Mouse (Mus musculus) limb, embryonic 13.5 days (tissue): Measurements from ENCODE around the gene Anks1b. TPM values are rescaled to one million over a fixed set of nuclear protein-coding genes. Genes with fewer than 3 reads are reported as not detected.

Source experiments
- ATAC-seq: fragments of 200-750 bp; cut with Nextera tagmentation; 2 replicates; pipeline ENCODE4 v1.8.0; 2017; ENCODE audit warnings: low read depth, moderate number of reproducible peaks, moderate TSS enrichment; ENCODE audit not compliant: low FRiP score
- H3K27ac ChIP-seq: fragments of 300-500 bp; sonication (generic); 2 replicates; pipeline ENCODE4 v1.5.1; 2015; ENCODE audit warnings: inconsistent platforms, mild to moderate bottlenecking, moderate library complexity
- H3K27me3 ChIP-seq: fragments of 300-500 bp; sonication (generic); 2 replicates; pipeline ENCODE4 v1.6.1; 2015; ENCODE audit warnings: mild to moderate bottlenecking, inconsistent platforms
- H3K36me3 ChIP-seq: fragments of 300-500 bp; sonication (generic); 2 replicates; pipeline ENCODE4 v1.6.1; 2015; ENCODE audit warnings: inconsistent platforms, mild to moderate bottlenecking, moderate library complexity
- H3K4me1 ChIP-seq: fragments of 300-500 bp; sonication (generic); 2 replicates; pipeline ENCODE4 v1.6.1; 2015; ENCODE audit warnings: inconsistent platforms
- H3K4me2 ChIP-seq: fragments of 300-500 bp; sonication (generic); replicated peaks from 2 replicates; pipeline ENCODE4 v1.6.1; 2015; ENCODE audit warnings: inconsistent platforms, mild to moderate bottlenecking, moderate library complexity
- H3K4me3 ChIP-seq: fragments of 300-500 bp; sonication (generic); 2 replicates; pipeline ENCODE4 v1.5.1; 2015; ENCODE audit warnings: moderate library complexity, mild to moderate bottlenecking, inconsistent platforms
- H3K9ac ChIP-seq: fragments of 300-500 bp; sonication (generic); 2 replicates; pipeline ENCODE4 v1.6.1; 2015; ENCODE audit warnings: mild to moderate bottlenecking, inconsistent platforms
- H3K9me3 ChIP-seq: fragments of 300-500 bp; sonication (generic); 2 replicates; pipeline ENCODE4 v1.6.1; 2016; ENCODE audit warnings: inconsistent platforms
- WGBS: fragments of 180-500 bp; shearing (Covaris S2); methylation state at CpG from one replicate; pipeline ENCODE4 v1.1.7; 2015; 5-methylcytosine and 5-hydroxymethylcytosine counted together
- polyA plus RNA-seq: library from polyadenylated mRNA; unstranded; fragments of >200 nt; fragmentation: Nextera tagmentation; extraction: Ambion mirVana; gene quantifications from 2 replicates; pipeline ENCODE4 v1.2.1, GENCODE M21; 2015

Anks1b gene
- polyA plus RNA-seq, 1 experiment from 2014 or later = 2.9 TPM

DNA sequence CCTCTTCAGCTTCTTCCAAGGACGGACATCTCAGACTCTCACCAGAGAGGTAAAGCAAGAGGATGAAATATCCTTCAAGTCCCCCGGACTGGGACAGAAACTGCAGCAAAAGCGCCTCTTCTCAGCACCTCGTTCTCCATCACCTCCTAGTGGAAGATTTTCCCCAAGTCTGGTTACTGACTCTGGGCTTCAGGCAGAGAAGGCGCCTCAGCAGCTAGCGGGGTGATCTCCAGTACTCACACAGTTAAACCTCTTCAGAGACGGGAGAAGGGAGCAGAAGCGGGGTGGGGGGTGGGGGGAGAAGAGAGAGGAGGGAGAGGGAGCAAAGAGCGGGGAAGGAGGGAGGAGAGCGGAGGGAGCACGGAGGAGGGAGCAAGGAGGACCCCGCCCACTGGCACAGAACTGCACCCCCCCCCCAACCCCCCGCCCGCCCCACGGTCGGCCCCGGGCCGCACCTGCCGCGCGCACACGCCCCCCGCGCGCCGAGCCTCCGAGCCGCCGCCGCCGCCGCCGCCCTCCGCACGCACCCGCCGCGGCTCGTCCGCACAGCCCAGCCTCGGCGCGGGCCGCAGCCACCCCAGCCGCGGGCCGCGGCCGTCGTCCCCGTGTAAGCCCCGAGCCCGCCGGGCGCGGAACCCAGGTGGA is 686 bp upstream of the Anks1b start:
- Histone ChIP-seq H3K27me3 (peaks cover 21% of the 10 kb centered on the region), H3K4me1 (peaks cover 12% of the 10 kb centered on the region), H3K4me2 (peak overlapping the region; percentile 94), H3K36me3 (no peaks in the 10 kb centered on the region), H3K27ac (no peak overlapping the region), H3K4me3 (peak overlapping the region; percentile 70), H3K9ac (peak overlapping the region; percentile 70), H3K9me3 (no peaks in the 10 kb centered on the region)
- peak; percentile 91 for ATAC-seq
- WGBS = 0% methylated on average over 21 of the region's 56 CpGs

DNA sequence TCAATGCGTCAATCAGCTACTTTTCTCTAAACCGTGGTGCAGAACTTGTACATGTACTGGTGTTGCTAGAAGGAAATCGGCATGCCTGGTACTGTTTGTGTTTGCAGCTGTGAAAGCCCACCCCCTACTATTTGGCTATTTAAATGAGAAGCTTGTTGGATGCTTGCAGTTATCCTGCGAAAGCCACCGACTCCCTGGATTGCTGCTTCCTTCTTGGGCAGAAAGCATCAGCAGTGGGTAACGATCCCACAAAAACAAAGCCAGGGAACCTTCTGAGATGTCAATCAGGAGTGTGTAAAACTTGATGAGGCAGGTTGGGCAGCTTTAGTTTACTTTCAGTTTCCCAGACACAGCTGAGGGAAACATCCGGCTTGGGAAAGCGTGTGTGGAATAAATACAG is 727 bp downstream of the Anks1b start:
- ATAC-seq = no peak
- Histone ChIP-seq H3K4me3 (peak overlapping the region; percentile 70), H3K9ac (0 out of 2 replicates have a peak overlapping the region, but pooled peaks have one; percentile 25), H3K4me2 (peak overlapping the region; percentile 94), H3K27ac (no peak overlapping the region), H3K36me3 (no peaks in the 10 kb centered on the region), H3K9me3 (no peaks in the 10 kb centered on the region), H3K27me3 (peaks cover 21% of the 10 kb centered on the region), H3K4me1 (peaks cover 12% of the 10 kb centered on the region)
- 3% methylated on average over 8 of the region's 8 CpGs for WGBS

DNA sequence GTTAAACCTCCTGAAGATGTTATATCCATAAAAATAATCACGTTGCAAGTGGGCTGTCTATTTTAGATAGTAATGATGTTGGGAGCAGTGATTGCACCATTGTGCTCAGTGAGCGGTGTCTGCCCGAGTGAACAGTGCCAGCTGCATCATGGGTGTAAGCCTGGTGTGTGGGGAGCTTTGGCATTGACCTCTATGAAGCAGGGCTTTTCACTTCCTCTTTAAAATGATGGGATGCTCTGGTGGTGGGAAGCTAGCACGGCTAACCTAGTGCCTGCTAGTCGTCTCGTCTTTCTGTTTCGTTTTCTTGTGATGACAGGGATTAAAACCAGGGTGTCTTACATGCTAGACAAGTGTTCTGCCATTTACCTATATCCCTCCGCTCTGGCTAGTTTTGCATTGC is 10.3 kb downstream of the Anks1b start:
- ATAC-seq = no peak
- H3K9ac ChIP-seq = no peak overlapping the region
- H3K9me3 ChIP-seq = no peaks in the 10 kb centered on the region
- H3K4me3 ChIP-seq = no peak overlapping the region
- no peaks in the 10 kb centered on the region for H3K4me1 ChIP-seq
- no peaks in the 10 kb centered on the region for H3K36me3 ChIP-seq
- 84% methylated on average over 8 of the region's 8 CpGs for WGBS
- H3K4me2 ChIP-seq = no peak overlapping the region
- H3K27me3 ChIP-seq = no peaks in the 10 kb centered on the region
- H3K27ac ChIP-seq = no peak overlapping the region

DNA sequence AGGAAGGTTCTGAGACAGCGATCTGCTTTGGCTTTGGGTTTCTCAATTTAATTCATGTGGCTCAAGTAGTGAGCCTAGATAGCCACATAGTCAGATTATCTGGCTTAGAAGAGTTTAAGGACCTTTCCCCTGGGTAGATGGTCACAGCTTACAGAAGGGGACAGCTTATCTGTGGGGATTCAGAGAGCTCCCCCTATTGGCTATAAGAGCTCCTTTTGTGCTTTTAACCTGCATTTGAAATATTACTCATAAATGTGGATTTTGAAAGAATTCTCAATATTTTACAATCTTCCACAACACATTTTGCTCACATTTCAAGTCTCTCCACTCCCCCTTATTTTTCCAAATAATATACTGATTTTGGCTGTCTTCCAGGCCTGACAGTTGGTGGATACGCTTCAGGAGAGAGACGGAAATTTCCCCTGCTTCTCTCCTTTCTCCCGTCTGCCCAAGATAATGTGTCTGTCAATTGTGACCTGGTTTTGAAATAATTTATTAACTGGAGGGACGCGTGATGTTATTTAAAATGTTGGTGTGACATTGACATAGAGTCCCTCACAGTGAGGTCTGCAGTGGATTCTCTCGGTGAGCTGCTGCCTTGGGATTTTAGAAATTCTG is 29.5 kb downstream of the Anks1b start:
- H3K36me3 ChIP-seq = no peaks in the 10 kb centered on the region
- H3K4me1 ChIP-seq = no peaks in the 10 kb centered on the region
- H3K27me3 ChIP-seq = no peaks in the 10 kb centered on the region
- H3K4me2 ChIP-seq = no peak overlapping the region
- 72% methylated on average over 7 of the region's 7 CpGs for WGBS
- no peak overlapping the region for H3K9ac ChIP-seq
- no peak overlapping the region for H3K4me3 ChIP-seq
- H3K27ac ChIP-seq = no peak overlapping the region
- no peaks in the 10 kb centered on the region for H3K9me3 ChIP-seq
- ATAC-seq = no peak

DNA sequence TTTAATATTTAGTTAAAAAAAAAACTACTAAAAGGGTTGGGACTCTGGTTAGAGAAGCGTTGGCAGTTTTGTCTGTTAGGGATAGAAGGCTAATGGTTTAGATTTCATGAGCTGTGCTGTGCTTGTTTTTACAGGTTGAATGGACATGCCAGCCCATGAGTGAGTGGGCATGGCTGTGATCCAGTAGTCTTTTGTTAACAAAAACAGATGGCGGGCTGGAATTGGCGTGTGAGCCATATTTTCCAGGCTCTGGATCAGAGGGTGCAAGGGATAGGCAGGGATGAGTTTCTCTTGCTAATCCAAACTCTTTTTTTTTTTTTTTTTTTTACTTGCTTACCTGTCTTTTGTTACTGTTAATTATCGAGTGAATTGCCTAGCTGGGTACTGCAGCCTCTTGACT is 38.6 kb downstream of the Anks1b start:
- Histone ChIP-seq H3K4me1 (no peaks in the 10 kb centered on the region), H3K4me3 (no peak overlapping the region), H3K27ac (no peak overlapping the region), H3K4me2 (no peak overlapping the region), H3K27me3 (no peaks in the 10 kb centered on the region), H3K36me3 (no peaks in the 10 kb centered on the region), H3K9me3 (no peaks in the 10 kb centered on the region), H3K9ac (no peak overlapping the region)
- WGBS = 78% methylated on average over 4 of the region's 4 CpGs
- no peak for ATAC-seq

DNA sequence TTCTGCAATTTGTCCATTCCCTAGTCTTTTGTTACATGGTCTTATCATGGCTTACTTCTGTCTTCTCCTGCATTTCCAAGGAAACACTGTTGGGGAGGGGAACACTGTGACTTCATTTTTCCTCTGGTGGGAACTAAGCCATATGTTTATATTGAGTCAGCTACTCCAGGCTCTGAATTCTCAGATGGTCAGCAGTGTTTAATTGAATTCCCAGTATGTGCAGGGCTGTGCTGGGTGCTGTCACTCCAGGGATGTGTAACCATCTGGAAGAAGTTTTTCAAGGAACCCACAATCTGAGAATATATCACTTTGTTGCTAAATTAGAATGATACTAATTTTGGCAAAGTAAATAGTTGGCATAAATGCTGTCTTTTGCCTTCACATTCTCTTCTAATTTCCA is 39.9 kb downstream of the Anks1b start:
- no peak for ATAC-seq
- Histone ChIP-seq H3K27ac (no peak overlapping the region), H3K4me3 (no peak overlapping the region), H3K4me2 (no peak overlapping the region), H3K9ac (no peak overlapping the region), H3K4me1 (no peaks in the 10 kb centered on the region), H3K27me3 (no peaks in the 10 kb centered on the region), H3K9me3 (no peaks in the 10 kb centered on the region), H3K36me3 (no peaks in the 10 kb centered on the region)

DNA sequence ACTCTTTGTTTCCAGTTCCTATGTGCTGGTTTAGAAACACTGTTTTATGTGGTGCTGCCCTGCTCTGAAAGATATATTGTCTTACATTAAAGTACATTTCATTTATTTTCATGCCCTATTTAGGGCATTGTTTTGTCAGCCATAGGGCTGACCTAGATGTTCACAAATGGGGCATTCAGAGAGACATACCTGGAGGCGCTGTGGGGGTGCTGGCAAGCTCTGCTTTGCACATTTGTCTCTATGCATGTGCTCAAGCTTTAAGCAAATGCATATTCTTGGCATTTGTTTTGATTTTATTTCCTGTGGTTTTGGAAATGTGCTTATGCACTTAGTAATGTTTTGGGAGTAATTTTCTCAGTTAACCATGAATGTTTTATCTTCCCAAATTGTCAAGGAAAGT is 43.8 kb downstream of the Anks1b start:
- Histone ChIP-seq H3K27me3 (no peaks in the 10 kb centered on the region), H3K4me2 (no peak overlapping the region), H3K27ac (no peak overlapping the region), H3K9ac (no peak overlapping the region), H3K4me3 (no peak overlapping the region), H3K36me3 (no peaks in the 10 kb centered on the region), H3K4me1 (no peaks in the 10 kb centered on the region), H3K9me3 (no peaks in the 10 kb centered on the region)
- no peak for ATAC-seq
- WGBS = 84% methylated on average over 1 of the region's 1 CpGs

DNA sequence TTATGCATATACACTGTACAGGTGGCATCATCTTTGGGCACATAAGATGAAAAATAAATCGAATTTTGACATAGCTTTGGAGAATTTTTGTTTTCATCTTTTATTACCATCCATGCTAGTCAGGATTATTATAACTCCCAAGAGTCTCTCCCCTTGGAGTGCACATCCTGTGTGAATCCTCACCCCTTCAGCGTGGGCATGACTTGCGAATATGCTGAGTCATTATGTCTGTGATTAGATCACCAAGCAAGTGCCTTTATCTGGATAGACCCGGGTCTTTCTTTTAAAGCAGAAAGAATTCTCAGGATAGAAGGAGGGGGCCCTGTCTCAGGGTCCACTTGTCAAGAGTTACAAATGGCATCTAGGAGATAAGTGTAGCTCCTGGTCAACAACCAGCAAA is 48.7 kb downstream of the Anks1b start:
- no peak overlapping the region for H3K27ac ChIP-seq
- H3K4me3 ChIP-seq = no peak overlapping the region
- H3K9me3 ChIP-seq = peaks cover 12% of the 10 kb centered on the region
- no peak for ATAC-seq
- no peak overlapping the region for H3K4me2 ChIP-seq
- no peaks in the 10 kb centered on the region for H3K36me3 ChIP-seq
- no peaks in the 10 kb centered on the region for H3K27me3 ChIP-seq
- H3K4me1 ChIP-seq = no peaks in the 10 kb centered on the region
- 87% methylated on average over 4 of the region's 4 CpGs for WGBS
- H3K9ac ChIP-seq = no peak overlapping the region

DNA sequence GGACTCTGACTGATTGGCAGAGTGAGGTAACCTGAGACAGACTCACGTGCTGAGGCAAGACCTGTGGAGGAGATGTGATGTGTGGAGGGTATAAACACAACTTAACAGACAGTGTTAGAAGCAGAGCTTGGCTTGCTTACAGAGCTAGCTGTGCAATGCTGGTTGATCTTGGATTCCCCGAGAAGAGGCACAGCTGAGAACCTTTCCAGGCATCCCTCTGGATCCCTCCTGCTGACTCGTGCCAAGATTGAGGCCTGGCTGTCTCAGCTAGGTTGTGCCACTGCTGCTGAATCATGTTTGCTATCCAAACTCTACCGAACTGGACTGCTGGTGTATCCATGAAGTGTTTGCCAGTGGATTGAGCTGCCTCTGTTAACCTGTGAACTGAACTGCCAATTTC is 68.9 kb downstream of the Anks1b start:
- H3K27ac ChIP-seq = no peak overlapping the region
- no peak overlapping the region for H3K9ac ChIP-seq
- no peak overlapping the region for H3K4me3 ChIP-seq
- 76% methylated on average over 4 of the region's 4 CpGs for WGBS
- H3K4me1 ChIP-seq = no peaks in the 10 kb centered on the region
- no peak overlapping the region for H3K4me2 ChIP-seq
- ATAC-seq = no peak
- H3K9me3 ChIP-seq = no peaks in the 10 kb centered on the region
- no peaks in the 10 kb centered on the region for H3K36me3 ChIP-seq
- no peaks in the 10 kb centered on the region for H3K27me3 ChIP-seq

DNA sequence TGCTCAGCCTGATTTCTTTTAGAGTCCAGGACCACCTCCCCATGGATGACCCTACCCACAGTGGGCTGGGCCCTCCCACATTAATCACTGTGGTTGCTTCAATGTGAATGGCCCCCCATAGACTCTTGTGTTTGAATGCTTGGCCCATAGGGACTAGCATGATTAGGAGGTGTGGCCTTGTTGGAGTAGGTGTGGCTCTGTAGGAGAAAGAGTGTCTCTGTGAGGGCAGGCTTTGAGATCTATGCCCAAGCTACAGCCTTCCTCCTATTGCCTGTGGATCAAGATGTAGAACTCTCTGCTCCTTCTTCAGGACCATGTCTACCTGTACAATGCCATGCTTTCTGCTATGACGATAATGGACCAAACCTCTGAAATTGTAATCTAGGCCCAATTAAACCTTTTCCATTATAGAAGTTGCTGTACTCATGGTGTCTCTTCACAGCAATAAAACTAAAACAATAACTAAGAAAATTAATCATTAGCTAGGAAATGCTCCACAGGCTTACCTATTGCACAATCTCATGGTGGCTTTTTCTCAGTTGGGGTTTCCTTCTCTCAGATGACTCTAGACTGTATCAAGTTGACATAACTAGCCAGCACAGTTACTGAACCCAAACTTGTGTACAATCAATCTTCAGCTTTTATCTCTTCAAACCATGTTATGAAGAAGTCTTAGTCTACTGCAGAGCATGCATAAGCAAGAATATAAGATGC is 73.5 kb downstream of the Anks1b start:
- Histone ChIP-seq H3K4me1 (no peaks in the 10 kb centered on the region), H3K9ac (no peak overlapping the region), H3K9me3 (no peaks in the 10 kb centered on the region), H3K27me3 (no peaks in the 10 kb centered on the region), H3K4me2 (no peak overlapping the region), H3K27ac (no peak overlapping the region), H3K4me3 (no peak overlapping the region), H3K36me3 (no peaks in the 10 kb centered on the region)
- ATAC-seq = no peak
- 100% methylated on average over 1 of the region's 1 CpGs for WGBS

DNA sequence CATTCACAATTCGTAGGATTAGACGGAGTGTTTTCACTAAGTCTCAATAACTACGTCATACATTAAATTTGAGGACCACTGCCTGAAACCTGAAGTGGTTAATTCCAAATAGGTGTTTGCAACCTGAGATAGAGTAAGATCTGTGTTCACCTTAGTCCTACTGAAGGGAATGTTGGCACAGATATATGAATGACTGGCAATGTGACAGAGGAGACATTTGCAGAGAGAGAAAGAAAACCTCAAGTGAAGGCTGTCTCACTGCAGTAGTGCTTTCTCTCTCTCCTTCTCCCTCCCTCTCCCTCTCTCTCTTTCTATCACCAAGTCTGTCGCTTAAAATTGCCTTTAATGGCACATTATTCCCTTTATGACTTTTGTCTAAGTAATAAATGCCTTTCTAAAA is 101.1 kb downstream of the Anks1b start:
- ATAC-seq = no peak
- H3K4me2 ChIP-seq = no peak overlapping the region
- no peaks in the 10 kb centered on the region for H3K36me3 ChIP-seq
- no peaks in the 10 kb centered on the region for H3K9me3 ChIP-seq
- H3K4me1 ChIP-seq = no peaks in the 10 kb centered on the region
- H3K9ac ChIP-seq = no peak overlapping the region
- H3K27ac ChIP-seq = no peak overlapping the region
- H3K27me3 ChIP-seq = no peaks in the 10 kb centered on the region
- 76% methylated on average over 4 of the region's 4 CpGs for WGBS
- no peak overlapping the region for H3K4me3 ChIP-seq

DNA sequence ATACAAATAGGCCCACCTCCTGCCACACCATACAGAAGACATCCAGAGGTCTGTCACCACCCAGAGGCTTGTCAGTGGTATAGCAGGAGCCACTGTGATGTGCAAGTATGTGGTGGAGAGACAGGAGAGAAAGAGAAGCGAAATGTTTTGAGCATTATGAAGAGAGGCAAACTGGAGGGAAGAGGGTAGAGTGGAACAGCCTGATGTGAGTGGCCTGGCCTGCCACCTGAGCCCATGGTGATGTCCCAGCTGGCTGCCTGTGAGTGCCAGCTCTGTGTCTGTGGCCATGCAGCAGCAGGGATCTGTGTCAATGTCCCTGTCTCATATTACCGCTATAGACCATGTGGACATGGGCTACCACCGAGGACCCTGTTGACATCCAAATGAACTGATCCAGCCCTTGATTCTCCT is 102.1 kb downstream of the Anks1b start:
- Histone ChIP-seq H3K36me3 (no peaks in the 10 kb centered on the region), H3K4me1 (no peaks in the 10 kb centered on the region), H3K27ac (no peak overlapping the region), H3K4me2 (no peak overlapping the region), H3K27me3 (no peaks in the 10 kb centered on the region), H3K4me3 (no peak overlapping the region), H3K9me3 (no peaks in the 10 kb centered on the region), H3K9ac (no peak overlapping the region)
- WGBS = 62% methylated on average over 3 of the region's 3 CpGs
- no peak for ATAC-seq
